Mouse (Mus musculus): Measurements from ENCODE around the gene Gprin2.

Gprin2 gene

DNA sequence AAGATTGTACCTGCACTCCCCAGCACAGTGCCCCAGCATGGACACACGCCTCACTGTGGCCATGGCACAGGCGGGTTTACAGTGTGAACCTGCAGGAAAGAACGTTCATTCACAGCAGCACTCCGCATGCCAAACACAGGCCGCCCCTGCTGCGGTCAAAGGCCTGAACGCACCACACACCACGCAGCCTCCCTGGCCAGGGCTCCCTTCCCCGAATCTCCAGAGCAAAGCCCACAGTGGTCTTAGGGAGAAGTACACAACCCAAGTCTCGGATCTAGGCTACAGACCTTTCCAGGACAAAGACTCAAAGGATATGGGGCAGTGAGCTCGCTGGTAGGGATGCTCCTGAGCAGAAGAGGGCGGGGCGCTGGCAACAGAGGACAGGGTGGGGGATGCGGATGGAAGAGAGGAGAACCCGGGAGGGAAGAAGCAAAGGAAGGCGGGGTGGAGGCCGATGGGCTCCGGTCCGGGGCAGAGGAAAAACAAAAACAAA, 669 bp downstream of the Gprin2 start:
- DNase-seq (ENCODE audit: low spot score) = no peak

- DNase-seq (ENCODE audit: low spot score) = no peak
Measured at GRCm38 (mm10) chr14:34196706-34197105, 4.7 kb downstream of the Gprin2 start.

DNA sequence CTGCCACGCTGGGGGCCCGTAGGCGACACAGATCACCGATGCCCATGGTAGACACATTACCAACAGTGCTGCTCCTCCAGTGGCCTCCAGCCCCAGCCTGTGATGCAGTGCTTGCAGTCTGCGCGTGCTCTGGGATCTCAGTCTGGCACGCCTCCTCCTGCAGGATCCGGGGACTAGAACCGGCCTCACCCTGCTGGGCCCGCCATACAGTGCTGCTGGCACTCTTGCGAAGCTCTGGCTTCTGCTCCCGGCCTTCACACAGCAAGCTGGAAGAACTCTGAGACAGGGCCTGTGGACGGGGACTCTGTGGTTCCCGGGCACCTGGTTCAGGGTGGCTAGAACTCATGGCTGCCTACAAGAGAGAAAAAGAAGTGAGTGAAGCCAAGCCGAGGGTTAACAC, 6.0 kb downstream of the Gprin2 start:
- DNase-seq (ENCODE audit: low spot score) = no peak

- no peak for DNase-seq (ENCODE audit: low spot score)
Measured at GRCm38 (mm10) chr14:34193879-34194278, 7.6 kb downstream of the Gprin2 start.

- DNase-seq (ENCODE audit: low spot score) = peak; percentile 43
Measured at GRCm38 (mm10) chr14:34190361-34190760, 11.1 kb downstream of the Gprin2 start.

DNA sequence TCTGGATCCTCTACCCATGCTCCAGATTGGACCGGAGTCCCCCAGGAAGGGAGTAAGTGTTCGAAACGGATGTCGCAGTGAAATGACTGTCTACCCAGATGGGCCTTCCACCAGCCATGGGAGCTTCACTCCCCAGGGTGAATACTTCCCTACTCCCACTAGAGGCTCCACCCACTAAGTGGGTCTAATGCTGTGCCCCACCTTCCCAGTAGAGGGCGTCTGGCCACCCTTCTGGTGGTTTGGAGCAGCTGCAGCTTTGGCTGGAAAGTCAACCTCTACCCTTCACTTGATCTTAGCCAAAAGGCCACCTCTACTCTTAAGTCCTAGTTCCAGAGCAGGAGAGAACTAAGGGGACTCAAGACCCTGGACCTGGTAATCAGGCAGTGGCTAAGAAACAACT, 12.8 kb downstream of the Gprin2 start:
- peak; percentile 43 for DNase-seq (ENCODE audit: low spot score)

- DNase-seq (ENCODE audit: low spot score) = no peak
Measured at GRCm38 (mm10) chr14:34183101-34183500, 18.4 kb downstream of the Gprin2 start.

GRCm38 (mm10) chr14:34179351-34179750, 22.1 kb downstream of the Gprin2 start:
- no peak for DNase-seq (ENCODE audit: low spot score)

- no peak for DNase-seq (ENCODE audit: low spot score)
Measured at GRCm38 (mm10) chr14:34171107-34171506, 30.3 kb downstream of the Gprin2 start.

GRCm38 (mm10) chr14:34155752-34156151, 45.7 kb downstream of the Gprin2 start:
- DNase-seq (ENCODE audit: low spot score) = no peak

GRCm38 (mm10) chr14:34154601-34155337, 46.7 kb downstream of the Gprin2 start:
- DNase-seq (ENCODE audit: low spot score) = peak; percentile 29

GRCm38 (mm10) chr14:34152342-34152741, 49.1 kb downstream of the Gprin2 start, which contains the start of gene Npy4r:
TSS of gene Npy4r (minus strand) at chr14:34152489.
- peak; percentile 11 for DNase-seq (ENCODE audit: low spot score)

- no peak for DNase-seq (ENCODE audit: low spot score)
Measured at GRCm38 (mm10) chr14:34142915-34143314, 58.5 kb downstream of the Gprin2 start.

- DNase-seq (ENCODE audit: low spot score) = no peak
Measured at GRCm38 (mm10) chr14:34142316-34142715, 59.1 kb downstream of the Gprin2 start.

DNA sequence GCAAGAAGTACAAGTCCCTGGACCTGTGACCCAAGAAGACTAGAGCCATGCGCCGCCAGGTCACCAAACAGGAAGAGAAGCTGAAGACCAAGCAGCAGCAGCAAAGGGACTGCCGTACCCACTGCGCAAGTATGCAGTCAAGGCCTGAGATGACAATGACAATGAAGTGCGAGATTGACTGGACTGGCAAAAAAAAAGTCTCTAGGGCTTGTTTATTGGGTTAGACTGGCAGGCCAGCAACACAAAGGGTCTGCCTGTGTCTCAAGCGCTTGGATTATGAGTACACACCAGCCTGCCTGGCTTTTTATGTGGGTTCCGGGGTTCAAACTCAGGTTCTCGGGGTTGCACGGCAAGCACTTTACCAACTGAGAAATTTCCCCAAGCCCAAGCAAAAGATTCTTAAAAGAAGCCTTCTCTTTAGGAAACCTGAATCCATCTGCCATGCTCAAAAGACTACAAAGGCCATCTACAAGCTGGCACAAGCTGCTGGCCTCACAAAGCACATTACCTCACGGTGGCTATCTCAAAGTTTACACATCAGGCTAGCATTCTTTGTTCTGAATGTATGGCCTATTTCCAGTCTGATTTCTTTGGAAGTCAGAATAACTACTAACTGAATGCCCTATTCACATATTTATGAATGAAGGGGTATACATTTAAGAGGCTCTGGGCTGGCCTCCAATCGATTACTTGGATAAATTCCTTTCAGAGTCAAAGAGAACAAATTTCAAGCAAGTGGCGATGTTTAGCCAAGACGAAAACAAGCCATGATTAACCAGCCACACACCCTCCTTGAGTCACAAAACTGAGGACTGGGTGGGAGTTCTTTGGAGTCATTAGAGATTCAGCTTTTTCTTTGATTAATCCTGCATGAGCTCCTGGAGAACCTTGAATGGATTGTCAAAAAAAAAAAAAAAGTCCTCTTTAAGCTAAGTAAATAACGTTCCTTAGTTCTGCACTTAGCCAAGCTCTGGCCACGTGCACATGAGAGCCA, 61.5 kb downstream of the Gprin2 start:
- no peak for DNase-seq (ENCODE audit: low spot score)
